Mouse (Mus musculus): ENCODE results near the gene Gm14137.

Gm14137 gene

DNA sequence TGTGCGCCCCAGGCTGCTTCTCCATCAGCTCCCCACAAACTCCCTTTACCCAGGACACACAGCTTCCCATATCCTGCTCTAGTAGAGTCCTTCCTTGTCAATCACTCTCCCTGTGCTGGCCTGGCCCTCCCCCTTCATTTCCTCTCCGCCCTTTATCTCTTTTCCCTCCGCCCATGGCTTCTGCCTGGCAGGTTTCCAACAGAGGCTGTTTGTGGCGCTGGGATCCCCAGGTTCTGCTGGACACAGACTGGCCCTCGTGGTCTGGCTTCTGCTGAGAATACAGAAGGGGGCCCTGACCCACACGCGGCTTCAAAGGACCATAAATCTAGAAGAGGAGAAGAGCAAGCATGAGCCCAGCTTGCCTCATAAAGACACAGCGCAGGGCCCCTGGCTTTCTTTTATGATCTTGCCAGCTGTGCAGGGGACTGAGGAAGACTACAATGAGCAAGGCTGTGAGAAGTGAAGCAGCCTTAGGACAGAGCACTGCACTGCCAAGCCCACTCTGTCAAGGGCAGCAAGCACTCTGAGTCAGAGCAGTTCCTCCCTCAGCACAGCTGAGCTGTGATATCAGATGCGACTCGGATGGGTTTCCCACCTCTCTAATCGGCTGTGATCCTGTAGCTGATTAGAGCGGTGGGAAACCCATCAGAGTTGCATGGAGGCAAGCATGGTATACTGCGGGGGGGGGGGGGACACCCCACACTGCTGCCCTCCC lies 1.3 kb upstream of the Gm14137 start:
- DNase-seq = peak; percentile 73

- DNase-seq = no peak
Measured at GRCm38 (mm10) chr2:119174866-119175265, 557 bp downstream of the Gm14137 start.

DNA sequence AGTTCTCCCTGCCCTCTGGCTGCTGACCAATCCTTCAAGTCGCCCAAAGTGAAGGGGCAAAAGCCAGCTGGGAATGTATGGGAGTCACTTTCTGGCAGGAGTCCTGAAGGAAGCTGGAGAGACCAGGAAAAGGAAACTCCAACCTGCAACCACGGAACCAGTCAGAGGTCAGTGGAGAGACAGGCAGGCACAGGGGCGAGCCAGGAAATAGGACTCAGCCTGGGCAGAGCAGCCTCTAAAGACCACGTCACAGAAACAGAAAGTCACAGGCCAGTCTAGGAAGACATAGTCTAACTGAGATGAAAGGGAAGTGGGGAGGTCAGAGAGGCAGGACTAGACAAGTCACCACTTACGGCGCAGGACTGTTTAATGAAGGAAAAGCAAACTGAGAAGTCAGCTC lies 1.3 kb downstream of the Gm14137 start:
- DNase-seq = no peak

DNA sequence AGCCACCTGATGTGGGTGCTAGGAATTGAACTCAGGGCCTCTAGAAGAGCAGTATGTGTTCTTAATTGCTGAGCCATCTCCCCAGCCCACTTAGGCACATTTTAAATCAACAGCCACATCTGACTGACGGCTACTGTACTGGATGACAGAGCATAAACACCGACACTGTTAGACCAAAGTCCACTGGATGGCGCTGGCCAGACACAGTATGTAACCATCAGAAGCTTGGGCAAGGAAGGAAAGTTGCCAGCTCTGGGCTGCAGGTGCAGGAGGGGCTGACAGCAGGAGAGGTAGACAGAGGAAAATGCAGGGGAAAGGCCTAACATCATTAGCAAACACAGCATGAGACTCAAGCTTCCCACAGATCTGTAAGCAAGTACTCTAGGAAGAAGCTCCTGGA lies 2.5 kb downstream of the Gm14137 start:
- DNase-seq = no peak

GRCm38 (mm10) chr2:119177384-119177939 lies 3.2 kb downstream of the Gm14137 start:
- no peak for DNase-seq

GRCm38 (mm10) chr2:119182914-119183313 lies 8.6 kb downstream of the Gm14137 start:
- no peak for DNase-seq

DNA sequence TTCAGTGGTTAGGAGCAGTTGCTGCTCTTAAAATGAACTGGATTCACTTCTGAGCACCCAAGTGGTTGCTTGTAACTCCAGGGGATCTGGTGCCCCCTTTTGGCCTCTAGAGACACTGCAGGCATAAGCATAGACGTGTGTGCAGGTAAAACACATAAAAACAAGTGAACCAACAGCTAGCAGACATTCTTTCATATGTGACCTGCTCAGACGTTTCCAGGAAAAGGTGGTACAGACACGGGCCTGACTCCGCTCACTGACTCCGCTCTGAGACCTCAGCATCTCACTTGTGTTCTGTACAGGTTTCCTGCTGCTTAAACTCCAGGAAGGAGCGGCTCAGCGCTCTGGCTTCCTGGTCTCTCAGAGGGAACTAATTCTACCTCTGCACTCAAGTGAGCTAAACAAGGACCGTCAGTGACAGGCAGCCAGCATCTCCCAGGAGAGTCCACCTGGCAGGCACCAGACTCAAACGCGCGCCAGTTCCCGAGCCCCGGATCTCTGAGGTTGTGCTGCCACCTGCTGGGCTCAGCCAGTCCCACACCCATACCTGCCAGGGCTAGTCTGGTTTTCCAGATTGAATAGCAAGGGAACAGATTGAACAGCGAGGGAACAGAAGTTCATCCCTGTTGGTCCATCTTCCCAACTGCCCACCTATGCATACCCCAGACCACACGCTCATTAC lies 14.9 kb downstream of the Gm14137 start:
- peak; percentile 89 for DNase-seq

DNA sequence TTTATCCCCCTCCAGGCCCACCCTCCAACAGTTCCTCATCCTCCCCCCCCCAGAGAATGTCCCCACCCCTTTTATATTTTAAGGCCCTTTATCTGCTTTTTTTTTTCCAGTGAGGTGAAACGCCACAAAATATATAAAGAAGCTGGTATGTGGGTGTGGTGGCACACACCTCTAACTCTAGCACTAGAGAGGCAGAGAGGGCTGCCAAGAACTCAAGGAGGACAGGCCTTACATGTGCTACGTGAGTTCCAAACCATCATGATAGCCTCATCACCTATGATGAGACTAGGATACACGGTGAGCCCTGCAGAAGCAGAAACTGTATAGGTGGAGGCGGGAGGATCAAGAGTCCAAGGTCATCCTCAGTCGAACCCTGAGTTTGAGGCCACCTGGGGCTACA lies 16.7 kb downstream of the Gm14137 start:
- DNase-seq = no peak

GRCm38 (mm10) chr2:119194140-119194539 lies 19.8 kb downstream of the Gm14137 start:
- no peak for DNase-seq

- DNase-seq = no peak
Measured at GRCm38 (mm10) chr2:119196316-119197108, 22.2 kb downstream of the Gm14137 start.

- DNase-seq = no peak
Measured at GRCm38 (mm10) chr2:119197493-119197892, 23.2 kb downstream of the Gm14137 start.

GRCm38 (mm10) chr2:119198049-119198448 lies 23.7 kb downstream of the Gm14137 start:
- no peak for DNase-seq

DNA sequence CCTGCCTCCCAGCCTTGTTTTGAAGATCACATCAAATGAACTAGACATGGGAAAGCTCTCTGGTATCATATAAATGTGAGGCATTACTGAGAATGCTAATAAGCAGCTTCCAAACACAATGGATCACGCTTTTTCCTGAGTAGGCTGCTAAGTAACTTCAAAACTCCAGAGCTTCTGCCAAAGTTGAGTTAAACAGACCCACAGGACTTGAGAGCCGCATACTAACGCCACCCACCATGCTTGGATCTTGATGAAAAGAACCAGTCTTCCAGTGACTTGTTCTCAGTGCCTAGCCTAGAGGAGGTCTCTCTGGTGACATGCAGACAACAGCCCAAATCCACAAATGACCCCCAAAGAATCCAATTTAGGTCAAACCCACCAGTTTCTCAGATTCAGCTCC lies 24.6 kb downstream of the Gm14137 start:
- DNase-seq = no peak

GRCm38 (mm10) chr2:119202914-119203453 lies 28.7 kb downstream of the Gm14137 start:
- DNase-seq = peak; percentile 27

DNA sequence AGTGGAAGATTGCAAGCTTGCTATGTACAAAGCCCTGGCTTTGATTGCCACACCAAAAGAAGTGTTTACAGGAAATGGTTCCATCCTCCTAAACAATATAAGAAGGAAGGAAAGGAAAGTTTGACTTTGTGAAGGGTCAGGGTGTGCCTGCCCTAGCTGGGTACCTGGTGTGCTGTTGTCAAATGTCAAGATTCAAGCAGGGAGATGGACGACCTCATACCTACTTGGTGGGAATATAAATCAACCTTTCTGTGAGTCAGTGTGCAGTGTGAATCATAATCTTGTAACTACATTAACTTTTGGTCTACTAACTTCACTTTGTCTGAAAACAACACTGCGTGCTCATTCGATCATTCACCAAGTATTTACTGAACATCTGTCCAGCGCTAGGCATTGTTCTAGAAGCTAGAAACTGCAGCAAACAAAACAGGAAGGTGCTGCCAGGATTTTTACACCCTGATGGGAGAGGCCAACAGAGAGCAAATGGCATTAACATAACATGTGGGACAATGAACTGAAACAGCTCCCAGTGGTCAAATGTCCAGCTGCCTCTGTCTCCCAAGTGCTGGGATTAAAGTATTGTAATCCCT lies 29.7 kb downstream of the Gm14137 start:
- no peak for DNase-seq

DNA sequence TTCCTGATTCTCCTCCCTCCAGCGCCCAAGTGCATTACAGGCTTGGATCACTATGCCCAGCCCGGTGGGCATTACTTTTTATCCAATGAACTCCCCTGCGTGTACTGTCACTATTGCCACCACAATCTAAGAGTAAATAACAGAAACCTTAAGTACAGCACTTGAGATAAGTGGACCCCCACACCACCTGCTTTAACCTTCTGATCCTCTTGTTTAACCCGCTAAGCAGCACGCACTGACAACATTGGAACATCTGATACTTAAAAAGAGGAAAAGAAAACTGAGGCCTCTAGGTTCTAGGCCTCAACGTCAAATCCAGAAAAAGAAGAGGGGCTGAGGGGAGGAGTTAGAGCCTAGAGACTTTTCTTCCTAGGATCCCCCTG lies 33.6 kb downstream of the Gm14137 start:
- DNase-seq = no peak

DNA sequence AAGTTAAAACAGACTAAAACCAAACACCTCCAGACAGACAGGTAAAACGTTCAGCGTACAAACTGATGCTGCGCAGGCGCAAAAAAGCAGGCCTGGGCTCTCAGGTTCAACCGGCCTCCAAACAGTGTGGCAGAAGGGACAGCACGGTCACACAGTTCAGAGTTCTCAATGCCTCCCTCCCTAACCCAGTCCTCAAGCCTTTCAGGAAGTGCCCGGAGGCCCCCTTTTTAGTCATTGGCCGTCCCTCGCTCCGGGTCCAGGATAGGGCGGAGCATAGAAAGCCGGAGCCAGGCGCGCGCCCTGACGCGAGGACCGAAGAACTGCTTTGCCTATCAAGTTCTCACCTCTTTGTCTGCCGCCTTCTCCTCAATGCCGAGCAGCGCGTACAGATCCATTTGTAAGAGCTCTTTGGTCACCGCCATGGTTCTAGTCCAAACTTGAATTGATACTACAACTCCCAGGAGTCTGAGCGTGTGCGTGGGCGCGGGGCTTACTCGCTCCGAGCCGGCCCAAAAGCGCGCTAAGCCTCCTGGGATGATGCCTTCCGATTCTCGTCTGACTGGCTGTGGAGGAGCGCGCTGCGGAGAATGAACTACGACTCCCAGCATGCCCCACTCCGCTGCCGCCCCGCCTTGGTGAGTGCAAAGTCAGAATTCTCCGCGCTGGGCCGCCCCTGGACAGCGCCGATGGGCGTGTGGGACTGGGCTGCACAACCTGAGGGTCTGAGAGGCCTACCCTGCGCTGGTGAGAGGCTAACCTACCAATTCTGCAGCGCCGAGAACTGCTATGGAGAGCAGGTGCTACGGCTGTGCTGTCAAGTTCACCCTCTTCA lies 34.3 kb downstream of the Gm14137 start, which contains the start of the genes Zfyve19 and Dnajc17:
Zfyve19 (plus strand) TSS at position 274 of the 832 bp plus-strand sequence.
Dnajc17 (minus strand) TSS at position 452 of the 832 bp plus-strand sequence.
- DNase-seq = peak; percentile 95

GRCm38 (mm10) chr2:119209176-119209507 lies 34.8 kb downstream of the Gm14137 start:
- no peak for DNase-seq

Measured in liver (tissue).